Mouse (Mus musculus) stomach, postnatal 0 days (tissue): ENCODE measurements at regions not wholly inside any gene's neighbourhood (a gene's known extent, or its start where the extent isn't known, plus 50 kb on each side); places are given as distances from the start of the nearest gene placed in this dataset.

Source experiments
- CTCF ChIP-seq: IDR thresholded peaks from 2 replicates; pipeline ENCODE4 v1.5.1; 2016; ENCODE audit warnings: antibody characterized with exemption, low read depth, mild to moderate bottlenecking, moderate library complexity
- EP300 ChIP-seq: optimal IDR thresholded peaks from 2 replicates; pipeline ENCODE3; 2016; ENCODE audit warnings: antibody characterized with exemption

DNA sequence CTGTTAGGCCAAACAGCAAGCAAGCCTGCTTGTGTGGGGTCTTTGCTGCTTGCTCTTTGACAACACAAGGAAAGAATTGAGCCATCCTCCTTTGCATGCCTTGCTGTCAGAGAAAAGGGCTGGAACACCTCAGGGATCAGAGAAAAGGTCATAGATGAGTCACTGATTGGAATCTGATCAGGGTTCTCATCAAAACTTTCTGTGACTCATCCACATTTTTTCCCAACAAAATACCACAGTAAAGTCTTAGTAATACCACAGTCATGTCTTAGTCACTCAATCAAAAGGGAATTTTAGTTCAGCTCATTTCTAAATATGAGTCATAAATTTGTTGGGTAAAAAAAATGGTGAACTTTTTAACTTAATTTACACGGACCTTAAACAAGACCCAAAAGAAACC, 583.1 kb downstream of the Gm43517 start:
- no peak for TF ChIP-seq CTCF
- no peak for TF ChIP-seq EP300
